36 mouse cellular contexts compared by ENCODE assay signal in the genomic region with DNA sequence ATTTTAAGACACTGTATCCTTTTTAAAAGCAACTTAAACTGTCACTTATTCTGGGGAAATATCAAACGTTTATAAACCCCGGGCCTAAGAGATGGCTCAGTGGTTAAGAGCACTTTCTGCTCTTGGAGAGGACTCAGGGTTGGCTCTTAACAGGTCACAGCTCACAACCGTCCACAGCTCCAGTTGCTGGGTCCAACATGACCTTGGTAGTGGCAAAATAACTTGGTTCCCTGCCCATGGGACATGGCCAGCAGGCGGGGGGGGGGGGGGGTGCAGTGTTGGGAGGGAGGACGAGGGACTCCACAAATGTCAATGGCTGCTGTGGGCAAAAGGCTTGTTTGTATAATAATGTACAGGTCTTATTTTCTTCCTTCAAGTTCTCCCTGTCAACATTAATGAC. TPM values are rescaled to one million over a fixed set of nuclear protein-coding genes. Genes with fewer than 3 reads are reported as not detected.
DNase-seq lines count a peak whose midpoint lies in the region; ATAC-seq and TF ChIP-seq lines count a peak whose summit lies in the region.
"Had no signal": no experiment of that assay in that cellular context is flagged by ENCODE, and none has a peak within 500 bp of the region (broad histone marks: within the 10 kb centered on the region; RNA-seq: fewer than 3 reads in every experiment).

No protein-coding gene starts in this region.

- H3K27ac ChIP-seq in hindbrain, embryonic 13.5 days: no peak overlapping the region
- H3K27ac ChIP-seq in hindbrain, postnatal 0 days: no peak overlapping the region
- no peak overlapping the region for H3K27ac ChIP-seq in midbrain, embryonic 15.5 days
- H3K27ac ChIP-seq in midbrain, embryonic 13.5 days: no peak overlapping the region
- H3K27ac ChIP-seq: forebrain, embryonic 10.5 days; heart, embryonic 13.5 days; hindbrain, embryonic 15.5 days; liver, embryonic 12.5 days; macrophage had no signal

- H3K27me3 ChIP-seq in hindbrain, embryonic 13.5 days: no peaks in the 10 kb centered on the region
- no peaks in the 10 kb centered on the region for H3K27me3 ChIP-seq in hindbrain, postnatal 0 days (ENCODE audit: insufficient read depth, low read length)
- no peaks in the 10 kb centered on the region for H3K27me3 ChIP-seq in midbrain, embryonic 15.5 days (replicated peaks)
- H3K27me3 ChIP-seq in midbrain, embryonic 13.5 days: no peaks in the 10 kb centered on the region
- H3K27me3 ChIP-seq: embryonic facial prominence, embryonic 12.5 days; heart, embryonic 13.5 days; hindbrain, embryonic 15.5 days; liver, embryonic 12.5 days; Patski had no signal

- no peak overlapping the region for H3K4me3 ChIP-seq in hindbrain, embryonic 13.5 days
- no peak overlapping the region for H3K4me3 ChIP-seq in hindbrain, postnatal 0 days (ENCODE audit: low read length)
- no peak overlapping the region for H3K4me3 ChIP-seq in midbrain, embryonic 15.5 days
- H3K4me3 ChIP-seq in midbrain, embryonic 13.5 days (replicated peaks): no peak overlapping the region; the same call in 1 of the 2 replicates
- H3K4me3 ChIP-seq: embryonic facial prominence, embryonic 12.5 days; heart, embryonic 13.5 days; hindbrain, embryonic 15.5 days; liver, embryonic 12.5 days had no signal

- no peak for TF ChIP-seq CTCF in hindbrain, postnatal 0 days (IDR thresholded peaks at IDR 0.05; ENCODE audit: low read depth)

- H3K4me2 ChIP-seq in hindbrain, embryonic 13.5 days: peak overlapping the region; percentile 13; the same call in 1 of the 2 replicates
- H3K4me2 ChIP-seq in hindbrain, postnatal 0 days (ENCODE audit: low read depth, low read length): no peak overlapping the region
- 0 out of 2 replicates have a peak overlapping the region, but pooled peaks have one; percentile 84 for H3K4me2 ChIP-seq in midbrain, embryonic 15.5 days
- H3K4me2 ChIP-seq in midbrain, embryonic 13.5 days (replicated peaks): no peak overlapping the region

- peak; percentile 53 for DNase-seq in adrenal gland, adult 2 months
- no peak for DNase-seq in adrenal gland, postnatal 4 days (ENCODE audit: low spot score in 2 of 2)
- no peak for DNase-seq in hindbrain, postnatal 0 days (ENCODE audit: low spot score)
- DNase-seq in adrenal gland, postnatal 36 days: peak; percentile 52 to 55
- DNase-seq in ovary, postnatal 10 days (ENCODE audit: low spot score): no peak
- DNase-seq: cerebellum, adult 9-10 months; cerebellum, postnatal 36 days; forebrain, postnatal 0 days; gastrocnemius, postnatal 14 days; kidney, adult 8-10 months; kidney, postnatal 10 days; lung, adult 18-20 months; midbrain, embryonic 14.5 days; right cerebral cortex, postnatal 4 days; thymus, adult 2 months; thymus, postnatal 36 days had no signal

- H3K9ac ChIP-seq in hindbrain, embryonic 13.5 days: no peak overlapping the region
- no peak overlapping the region for H3K9ac ChIP-seq in hindbrain, postnatal 0 days (replicated peaks; ENCODE audit: low read length)
- no peak overlapping the region for H3K9ac ChIP-seq in midbrain, embryonic 15.5 days
- H3K9ac ChIP-seq in midbrain, embryonic 13.5 days (replicated peaks): no peak overlapping the region
- H3K9ac ChIP-seq: embryonic facial prominence, embryonic 12.5 days; forebrain, postnatal 0 days; heart, embryonic 13.5 days; hindbrain, embryonic 15.5 days; liver, embryonic 12.5 days had no signal

- H3K4me1 ChIP-seq in hindbrain, embryonic 13.5 days (replicated peaks): peaks cover 48% of the 10 kb centered on the region
- H3K4me1 ChIP-seq in hindbrain, postnatal 0 days (ENCODE audit: insufficient read depth, low read length): peaks cover 14% of the 10 kb centered on the region
- peaks cover 48% of the 10 kb centered on the region for H3K4me1 ChIP-seq in midbrain, embryonic 15.5 days
- peaks cover 39% of the 10 kb centered on the region for H3K4me1 ChIP-seq in midbrain, embryonic 13.5 days (replicated peaks)

- no peaks in the 10 kb centered on the region for H3K9me3 ChIP-seq in hindbrain, embryonic 13.5 days
- no peaks in the 10 kb centered on the region for H3K9me3 ChIP-seq in hindbrain, postnatal 0 days (ENCODE audit: low read length)
- no peaks in the 10 kb centered on the region for H3K9me3 ChIP-seq in midbrain, embryonic 15.5 days
- no peaks in the 10 kb centered on the region for H3K9me3 ChIP-seq in midbrain, embryonic 13.5 days
- H3K9me3 ChIP-seq: embryonic facial prominence, embryonic 12.5 days; forebrain, embryonic 10.5 days; heart, embryonic 13.5 days; hindbrain, embryonic 15.5 days; liver, embryonic 12.5 days had no signal

- 79% methylated on average over 5 of the region's 5 CpGs for whole genome bisulfite sequencing in hindbrain, embryonic 13.5 days
- WGBS in hindbrain, postnatal 0 days: 78% methylated on average over 5 of the region's 5 CpGs
- WGBS in midbrain, embryonic 15.5 days: 89% methylated on average over 5 of the region's 5 CpGs
- 89% methylated on average over 5 of the region's 5 CpGs for WGBS in midbrain, embryonic 13.5 days

- ATAC-seq in hindbrain, embryonic 13.5 days (ENCODE audit: low FRiP score): no peak
- no peak for ATAC-seq in hindbrain, postnatal 0 days
- ATAC-seq in midbrain, embryonic 15.5 days (replicated peaks): no peak
- ATAC-seq in midbrain, embryonic 13.5 days: no peak
- ATAC-seq: forebrain, postnatal 0 days; liver, embryonic 12.5 days; lung, postnatal 0 days; Patski had no signal

- H3K36me3 ChIP-seq in hindbrain, embryonic 13.5 days: peaks cover 27% of the 10 kb centered on the region
- peaks cover 9% of the 10 kb centered on the region for H3K36me3 ChIP-seq in hindbrain, postnatal 0 days (ENCODE audit: insufficient read depth, low read length)
- H3K36me3 ChIP-seq in midbrain, embryonic 15.5 days (replicated peaks): peaks cover 15% of the 10 kb centered on the region
- H3K36me3 ChIP-seq in midbrain, embryonic 13.5 days: peaks cover 33% of the 10 kb centered on the region

RNA-seq across cellular contexts. Expression of gene Proser1, which starts 3.9 kb away (rescaled TPM):
- total RNA-seq in adrenal gland, adult 2 months (2021): 10 to 100 TPM; 14.1 to 20.8 TPM
- polyA plus RNA-seq in adrenal gland, adult 2 months (2012; rRNA removed): 50.4 and 54.1 TPM in 2 replicates
- 10 to 100 TPM; 39.8 to 41.4 TPM for total RNA-seq in adrenal gland, postnatal 4 days (2021)
- polyA plus RNA-seq in hindbrain, embryonic 13.5 days (2015; fragmentation: Nextera tagmentation; extraction: Ambion mirVana): 24.8 and 27.5 TPM in 2 replicates
- total RNA-seq in hindbrain, postnatal 0 days (2014; rRNA removed): 8.4 and 10.4 TPM in 2 replicates
- 14.7 and 14.8 TPM in 2 replicates for polyA plus RNA-seq in hindbrain, postnatal 0 days (2015; fragmentation: Nextera tagmentation; extraction: Ambion mirVana)
- polyA plus RNA-seq in midbrain, embryonic 15.5 days (2015; fragmentation: Nextera tagmentation; extraction: Ambion mirVana): 22.9 and 23.2 TPM in 2 replicates
- 28.7 and 33.2 TPM in 2 replicates for polyA plus RNA-seq in midbrain, embryonic 13.5 days (2015; fragmentation: Nextera tagmentation; extraction: Ambion mirVana)
- 10 to 100 TPM; 17.5 to 18.8 TPM for total RNA-seq in adrenal gland, postnatal 36 days (2021)

RNA-seq across cellular contexts. Expression of gene Nhlrc3, which starts 4.2 kb away (rescaled TPM):
- 10 to 100 TPM; 10.2 to 11.1 TPM for total RNA-seq in adrenal gland, adult 2 months (2021)
- 8.2 and 10.7 TPM in 2 replicates for polyA plus RNA-seq in adrenal gland, adult 2 months (2012; rRNA removed)
- total RNA-seq in adrenal gland, postnatal 4 days (2021): 10 to 100 TPM; 19.1 to 19.4 TPM
- polyA plus RNA-seq in hindbrain, embryonic 13.5 days (2015; fragmentation: Nextera tagmentation; extraction: Ambion mirVana): 9.4 and 10.2 TPM in 2 replicates
- total RNA-seq in hindbrain, postnatal 0 days (2014; rRNA removed): 13.5 and 14.4 TPM in 2 replicates
- 6.6 and 7.5 TPM in 2 replicates for polyA plus RNA-seq in hindbrain, postnatal 0 days (2015; fragmentation: Nextera tagmentation; extraction: Ambion mirVana)
- polyA plus RNA-seq in midbrain, embryonic 15.5 days (2015; fragmentation: Nextera tagmentation; extraction: Ambion mirVana): 9.3 and 11.6 TPM in 2 replicates
- polyA plus RNA-seq in midbrain, embryonic 13.5 days (2015; fragmentation: Nextera tagmentation; extraction: Ambion mirVana): 9.7 and 11.8 TPM in 2 replicates
- 10 to 100 TPM; 11.1 to 11.4 TPM for total RNA-seq in adrenal gland, postnatal 36 days (2021)

RNA-seq across cellular contexts. Expression of gene Stoml3, which starts 21.1 kb away (rescaled TPM):
- total RNA-seq in adrenal gland, adult 2 months (2021): not detected
- not detected in 2 replicates for polyA plus RNA-seq in adrenal gland, adult 2 months (2012; rRNA removed)
- not detected for total RNA-seq in adrenal gland, postnatal 4 days (2021)
- not detected in 2 replicates for polyA plus RNA-seq in hindbrain, embryonic 13.5 days (2015; fragmentation: Nextera tagmentation; extraction: Ambion mirVana)
- total RNA-seq in hindbrain, postnatal 0 days (2014; rRNA removed): 0.07 TPM in 1 of 2 replicates, not detected in the other
- not detected in 2 replicates for polyA plus RNA-seq in hindbrain, postnatal 0 days (2015; fragmentation: Nextera tagmentation; extraction: Ambion mirVana)
- polyA plus RNA-seq in midbrain, embryonic 15.5 days (2015; fragmentation: Nextera tagmentation; extraction: Ambion mirVana): not detected in 2 replicates
- polyA plus RNA-seq in midbrain, embryonic 13.5 days (2015; fragmentation: Nextera tagmentation; extraction: Ambion mirVana): not detected in 2 replicates
- total RNA-seq in adrenal gland, postnatal 36 days (2021): not detected
- total RNA-seq: gastrocnemius, postnatal 14 days; heart, adult 8-10 months; heart, postnatal 10 days; hematopoietic stem cell, adult 5-6 weeks; left cerebral cortex, adult 18-20 months; left cerebral cortex, postnatal 14 days; megakaryocyte-erythroid progenitor cell, adult 5-6 weeks; MEL had no signal
- polyA plus RNA-seq: embryonic facial prominence, embryonic 12.5 days; forebrain, embryonic 10.5 days; heart, embryonic 13.5 days; hindbrain, embryonic 15.5 days; intestine, embryonic 14.5 days; limb, embryonic 11.5 days; liver, embryonic 12.5 days; macrophage; midbrain, embryonic 14.5 days had no signal

Comparison
In these comparisons a context has a peak if more than half of its experiments do, and no peak if none do; other contexts are left out.
1. DNase-seq: peak in adrenal gland, adult 2 months (single experiment) and adrenal gland, postnatal 36 days (2 of 2); none in adrenal gland, postnatal 4 days (0 of 2), hindbrain, postnatal 0 days (single experiment) and ovary, postnatal 10 days (single experiment).
2. H3K4me2 ChIP-seq: peak in hindbrain, embryonic 13.5 days (single experiment) and midbrain, embryonic 15.5 days (single experiment); none in hindbrain, postnatal 0 days (single experiment) and midbrain, embryonic 13.5 days (single experiment).